Mouse (Mus musculus) limb, embryonic 13.5 days (tissue): ENCODE data around the gene Ankar. TPM values are rescaled to one million over a fixed set of nuclear protein-coding genes. Genes with fewer than 3 reads are reported as not detected.
A peak's percentile ranks its signal among the peaks of the same experiment; 100 is the strongest.

ENCODE experiments used
- ATAC-seq: fragments of 200-750 bp; cut with Nextera tagmentation; 2 replicates; pipeline ENCODE4 v1.8.0; 2017; ENCODE audit warnings: low read depth, moderate number of reproducible peaks, moderate TSS enrichment; ENCODE audit not compliant: low FRiP score
- H3K27ac ChIP-seq: fragments of 300-500 bp; sonication (generic); 2 replicates; pipeline ENCODE4 v1.5.1; 2015; ENCODE audit warnings: inconsistent platforms, mild to moderate bottlenecking, moderate library complexity
- H3K27me3 ChIP-seq: fragments of 300-500 bp; sonication (generic); 2 replicates; pipeline ENCODE4 v1.6.1; 2015; ENCODE audit warnings: mild to moderate bottlenecking, inconsistent platforms
- H3K36me3 ChIP-seq: fragments of 300-500 bp; sonication (generic); 2 replicates; pipeline ENCODE4 v1.6.1; 2015; ENCODE audit warnings: inconsistent platforms, mild to moderate bottlenecking, moderate library complexity
- H3K4me1 ChIP-seq: fragments of 300-500 bp; sonication (generic); 2 replicates; pipeline ENCODE4 v1.6.1; 2015; ENCODE audit warnings: inconsistent platforms
- H3K4me2 ChIP-seq: fragments of 300-500 bp; sonication (generic); replicated peaks from 2 replicates; pipeline ENCODE4 v1.6.1; 2015; ENCODE audit warnings: inconsistent platforms, mild to moderate bottlenecking, moderate library complexity
- H3K4me3 ChIP-seq: fragments of 300-500 bp; sonication (generic); 2 replicates; pipeline ENCODE4 v1.5.1; 2015; ENCODE audit warnings: moderate library complexity, mild to moderate bottlenecking, inconsistent platforms
- H3K9ac ChIP-seq: fragments of 300-500 bp; sonication (generic); 2 replicates; pipeline ENCODE4 v1.6.1; 2015; ENCODE audit warnings: mild to moderate bottlenecking, inconsistent platforms
- H3K9me3 ChIP-seq: fragments of 300-500 bp; sonication (generic); 2 replicates; pipeline ENCODE4 v1.6.1; 2016; ENCODE audit warnings: inconsistent platforms
- WGBS: fragments of 180-500 bp; shearing (Covaris S2); methylation state at CpG from one replicate; pipeline ENCODE4 v1.1.7; 2015; 5-methylcytosine and 5-hydroxymethylcytosine counted together
- polyA plus RNA-seq: library from polyadenylated mRNA; unstranded; fragments of >200 nt; fragmentation: Nextera tagmentation; extraction: Ambion mirVana; gene quantifications from 2 replicates; pipeline ENCODE4 v1.2.1, GENCODE M21; 2015

The Ankar gene
- not detected in 2 replicates for polyA plus RNA-seq

DNA sequence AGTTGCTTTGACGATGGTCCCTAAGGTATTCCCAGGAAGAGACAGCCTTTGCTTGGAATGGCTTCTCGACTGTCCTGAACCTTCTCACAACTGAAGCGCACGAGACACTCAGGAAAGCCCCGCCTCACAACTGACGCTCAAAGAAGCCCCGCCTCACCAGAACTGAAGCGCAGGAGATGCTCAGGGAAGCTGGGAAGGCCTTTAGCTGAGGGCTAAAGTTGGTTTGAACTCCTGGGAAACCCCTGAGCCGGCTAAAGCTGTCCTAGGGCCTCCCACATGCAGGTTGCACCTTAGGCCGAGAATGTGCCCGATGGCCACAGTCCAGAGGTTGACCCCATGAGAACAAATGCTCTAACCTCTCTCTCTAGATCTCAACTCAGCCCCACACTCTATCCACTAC is at the start of gene Ankar:
Gene Ankar (minus strand): TSS at position 101 of the 400 bp plus-strand sequence.
- WGBS: 83% methylated on average over 11 of the region's 11 CpGs
- no peaks in the 10 kb centered on the region for H3K27me3 ChIP-seq
- H3K4me3 ChIP-seq: no peak within 1 kb of the TSS
- H3K27ac ChIP-seq: no peak within 1 kb of the TSS
- H3K36me3 ChIP-seq: no peaks in the 10 kb centered on the region
- H3K4me2 ChIP-seq: no peak within 1 kb of the TSS
- no peaks in the 10 kb centered on the region for H3K4me1 ChIP-seq
- ATAC-seq: no peak
- no peak within 1 kb of the TSS for H3K9ac ChIP-seq
- H3K9me3 ChIP-seq: no peaks in the 10 kb centered on the region

DNA sequence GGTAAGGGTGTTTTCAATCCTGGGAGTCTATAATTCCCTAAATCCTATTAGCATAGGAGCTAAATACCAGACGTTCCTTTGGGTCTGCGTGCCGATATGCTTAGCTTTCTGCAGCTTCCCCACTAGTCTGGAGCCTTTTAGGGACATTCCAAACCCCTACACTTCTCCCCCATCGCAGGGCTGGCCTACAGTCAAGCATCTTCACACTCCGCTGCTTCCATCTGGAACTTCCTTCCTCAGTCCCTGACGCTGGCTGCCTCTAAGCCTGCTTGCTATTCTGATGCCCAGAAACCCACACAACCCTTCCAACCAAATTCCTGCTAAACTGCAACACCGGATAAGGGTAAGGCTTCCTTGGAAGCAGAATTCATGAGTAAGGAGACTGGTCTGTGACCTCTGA is 46.0 kb upstream of the Ankar start:
- WGBS: 77% methylated on average over 7 of the region's 7 CpGs
- H3K4me2 ChIP-seq: no peak overlapping the region
- peaks cover 12% of the 10 kb centered on the region for H3K4me1 ChIP-seq
- H3K27me3 ChIP-seq: no peaks in the 10 kb centered on the region
- H3K36me3 ChIP-seq: no peaks in the 10 kb centered on the region
- no peaks in the 10 kb centered on the region for H3K9me3 ChIP-seq
- H3K27ac ChIP-seq: no peak overlapping the region
- no peak; the same call in 1 of the 2 replicates for ATAC-seq
- no peak overlapping the region for H3K4me3 ChIP-seq
- no peak overlapping the region for H3K9ac ChIP-seq

DNA sequence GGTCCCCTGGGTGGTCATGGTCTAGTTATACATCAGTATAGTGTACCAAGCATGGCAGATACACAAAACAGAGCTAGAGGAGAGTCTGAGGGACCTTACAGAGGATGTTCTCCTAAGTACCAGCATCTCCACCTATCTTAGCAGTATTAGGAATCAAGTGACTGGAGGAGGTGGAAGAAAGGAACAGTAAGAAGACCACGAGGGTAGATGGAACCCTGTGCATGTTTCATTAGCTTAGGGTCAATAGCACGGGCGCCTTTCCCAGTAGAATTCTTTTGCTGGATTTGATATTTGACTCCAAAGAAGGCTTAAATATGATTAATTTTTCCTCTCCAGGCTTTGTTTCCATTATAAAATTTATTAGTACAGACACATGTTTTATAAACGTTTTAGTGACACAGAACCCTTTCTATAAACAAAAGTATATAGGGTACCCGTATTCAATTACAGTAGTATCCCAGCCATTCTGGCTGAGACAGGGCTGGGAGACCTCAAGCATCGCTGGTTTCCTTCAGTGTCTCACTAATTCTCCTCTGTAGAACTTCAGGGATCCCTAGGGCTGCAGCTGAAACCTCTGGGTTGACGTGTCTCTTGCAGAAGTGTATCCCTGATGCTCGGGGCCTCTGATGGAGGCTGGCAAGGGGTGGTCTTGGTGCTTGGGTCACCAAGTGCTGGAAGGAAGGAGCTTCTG is 44.6 kb upstream of the Ankar start:
- Histone ChIP-seq H3K36me3 (no peaks in the 10 kb centered on the region), H3K9me3 (no peaks in the 10 kb centered on the region), H3K27me3 (no peaks in the 10 kb centered on the region), H3K4me1 (peaks cover 9% of the 10 kb centered on the region), H3K4me2 (no peak overlapping the region), H3K9ac (no peak overlapping the region), H3K4me3 (no peak overlapping the region), H3K27ac (peak overlapping the region; percentile 16; the same call in 1 of the 2 replicates)
- WGBS: 57% methylated on average over 8 of the region's 8 CpGs
- no peak; the same call in 1 of the 2 replicates for ATAC-seq

DNA sequence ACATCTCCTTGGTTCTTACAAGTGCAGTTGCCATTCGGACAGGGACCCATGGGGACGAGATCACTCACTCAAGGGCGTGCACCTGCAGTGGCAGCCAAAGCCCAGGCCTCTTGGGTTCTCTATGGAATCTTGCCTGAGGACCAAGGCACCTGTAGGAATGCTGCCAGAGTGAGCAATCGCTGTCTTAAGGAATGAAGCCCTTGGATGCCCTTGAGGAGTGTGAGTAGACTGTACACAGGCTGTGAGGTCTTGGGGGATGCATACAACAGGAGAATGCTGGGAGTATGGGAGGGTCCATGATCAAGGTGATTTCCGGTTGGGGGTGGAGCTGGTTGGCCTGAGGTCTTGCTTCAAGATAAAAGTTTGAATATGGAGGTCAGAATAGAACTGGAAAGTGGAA is 41.0 kb upstream of the Ankar start:
- no peak for ATAC-seq
- no peak overlapping the region for H3K27ac ChIP-seq
- H3K4me1 ChIP-seq: peaks cover 31% of the 10 kb centered on the region
- H3K9me3 ChIP-seq: no peaks in the 10 kb centered on the region
- 86% methylated on average over 5 of the region's 5 CpGs for WGBS
- H3K4me3 ChIP-seq: no peak overlapping the region
- H3K36me3 ChIP-seq: no peaks in the 10 kb centered on the region
- H3K4me2 ChIP-seq: no peak overlapping the region
- H3K9ac ChIP-seq: no peak overlapping the region
- H3K27me3 ChIP-seq: no peaks in the 10 kb centered on the region

DNA sequence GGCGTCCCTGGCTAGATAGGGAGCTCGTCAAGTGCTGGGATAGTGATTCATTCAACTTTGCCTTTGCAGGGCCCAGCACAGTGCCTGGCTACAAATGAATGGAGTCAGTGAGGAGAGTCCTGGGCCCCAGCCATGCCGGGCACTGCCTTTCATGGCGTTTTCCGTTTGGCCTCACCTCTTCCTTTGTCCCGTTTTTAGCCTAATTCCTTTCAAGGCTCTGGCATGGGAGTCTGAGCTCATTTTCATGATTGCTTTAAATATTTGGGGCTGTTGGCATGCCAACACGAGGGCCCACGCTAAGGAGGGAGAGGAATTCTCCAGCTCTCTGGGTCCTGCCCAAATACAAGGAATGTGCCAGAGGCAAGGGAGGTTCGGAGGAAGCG is 39.3 kb upstream of the Ankar start:
- Histone ChIP-seq H3K36me3 (no peaks in the 10 kb centered on the region), H3K4me1 (peaks cover 32% of the 10 kb centered on the region), H3K27me3 (0 out of 2 replicates have a peak, but pooled peaks cover 2% of the 10 kb centered on the region), H3K4me2 (no peak overlapping the region), H3K27ac (0 out of 2 replicates have a peak overlapping the region, but pooled peaks have one; percentile 23), H3K4me3 (no peak overlapping the region), H3K9me3 (no peaks in the 10 kb centered on the region), H3K9ac (no peak overlapping the region)
- WGBS: 72% methylated on average over 10 of the region's 10 CpGs
- 0 out of 2 replicates have a peak, but pooled peaks have one; percentile 39 for ATAC-seq

DNA sequence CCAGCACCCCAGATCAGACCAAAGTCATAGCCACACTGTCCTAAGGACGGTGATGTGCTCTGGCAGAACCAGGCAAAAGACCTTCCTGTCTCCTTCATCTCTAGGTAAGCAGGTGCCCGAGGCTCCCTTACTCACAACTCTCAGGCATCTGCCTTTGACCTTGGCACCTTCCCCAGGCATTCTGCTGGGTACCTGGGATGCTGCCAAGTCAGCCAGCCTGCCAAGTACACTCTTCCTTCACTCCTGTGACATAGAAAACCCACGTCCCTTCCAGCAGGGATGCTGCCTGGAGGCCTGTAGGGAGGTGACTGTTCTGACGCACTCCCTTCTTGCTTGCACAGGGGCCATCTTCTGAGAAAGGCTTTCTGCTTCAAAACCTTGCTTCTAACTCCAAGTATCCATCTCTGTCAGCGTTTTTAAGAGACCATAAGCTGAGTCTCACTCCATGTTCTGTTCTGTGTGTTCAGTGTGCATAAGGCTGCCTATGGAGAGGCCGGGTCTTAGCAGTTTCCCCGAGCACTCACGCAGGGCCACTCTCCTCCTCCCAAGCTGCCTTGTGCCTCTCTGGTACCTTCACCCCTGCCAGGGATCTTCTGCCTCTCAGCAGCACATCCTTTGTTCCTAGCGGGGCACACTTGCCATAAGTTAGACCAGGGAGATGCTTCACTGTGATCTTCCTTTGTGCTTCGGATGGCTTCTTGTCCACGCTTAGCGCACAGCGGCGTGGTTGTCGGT is 38.7 kb upstream of the Ankar start:
- no peaks in the 10 kb centered on the region for H3K36me3 ChIP-seq
- H3K4me1 ChIP-seq: peaks cover 29% of the 10 kb centered on the region
- 83% methylated on average over 15 of the region's 15 CpGs for WGBS
- H3K4me2 ChIP-seq: no peak overlapping the region
- no peak for ATAC-seq
- H3K9ac ChIP-seq: no peak overlapping the region
- H3K9me3 ChIP-seq: no peaks in the 10 kb centered on the region
- 0 out of 2 replicates have a peak overlapping the region, but pooled peaks have one; percentile 23 for H3K27ac ChIP-seq
- no peak overlapping the region for H3K4me3 ChIP-seq
- 0 out of 2 replicates have a peak, but pooled peaks cover 2% of the 10 kb centered on the region for H3K27me3 ChIP-seq

DNA sequence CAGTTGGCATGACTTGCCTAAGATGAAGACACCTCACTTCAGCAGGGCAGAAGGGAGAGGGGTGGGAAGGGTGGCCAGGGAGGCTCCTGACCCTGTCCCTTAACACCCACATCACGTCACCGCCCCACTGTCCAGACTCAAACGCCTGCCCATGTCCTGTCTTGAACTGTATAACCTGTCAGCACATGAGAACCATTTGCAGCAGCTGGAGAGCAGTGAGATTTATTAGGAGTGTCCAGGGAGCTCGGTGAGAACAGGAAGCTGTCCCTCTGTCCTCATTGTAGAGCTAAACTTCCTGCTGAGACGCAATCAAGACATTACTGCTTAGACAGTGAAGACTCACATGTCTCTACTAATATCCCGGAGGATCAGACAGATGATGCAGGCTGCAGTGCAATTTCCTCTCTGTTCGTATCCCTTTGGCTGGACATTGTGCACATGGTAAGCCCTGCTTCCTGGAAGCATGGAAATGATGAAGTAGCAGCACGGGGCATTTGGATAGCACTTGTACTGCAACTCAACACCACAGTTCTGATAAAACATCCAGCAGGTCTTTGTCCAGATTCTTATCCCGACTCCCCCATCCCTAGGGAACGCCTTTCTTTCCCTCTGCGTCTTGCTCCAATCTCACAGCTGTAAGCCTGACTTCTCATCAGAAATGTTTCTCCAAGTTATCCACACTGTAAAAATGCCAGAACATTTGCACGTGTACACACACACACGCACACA is 36.2 kb upstream of the Ankar start:
- Histone ChIP-seq H3K27ac (no peak overlapping the region), H3K4me2 (no peak overlapping the region; the same call in 1 of the 2 replicates), H3K36me3 (no peaks in the 10 kb centered on the region), H3K9ac (no peak overlapping the region), H3K9me3 (no peaks in the 10 kb centered on the region), H3K27me3 (peaks cover 2% of the 10 kb centered on the region; the same call in 1 of the 2 replicates), H3K4me1 (peaks cover 29% of the 10 kb centered on the region), H3K4me3 (no peak overlapping the region)
- ATAC-seq: no peak
- WGBS: 35% methylated on average over 13 of the region's 13 CpGs

DNA sequence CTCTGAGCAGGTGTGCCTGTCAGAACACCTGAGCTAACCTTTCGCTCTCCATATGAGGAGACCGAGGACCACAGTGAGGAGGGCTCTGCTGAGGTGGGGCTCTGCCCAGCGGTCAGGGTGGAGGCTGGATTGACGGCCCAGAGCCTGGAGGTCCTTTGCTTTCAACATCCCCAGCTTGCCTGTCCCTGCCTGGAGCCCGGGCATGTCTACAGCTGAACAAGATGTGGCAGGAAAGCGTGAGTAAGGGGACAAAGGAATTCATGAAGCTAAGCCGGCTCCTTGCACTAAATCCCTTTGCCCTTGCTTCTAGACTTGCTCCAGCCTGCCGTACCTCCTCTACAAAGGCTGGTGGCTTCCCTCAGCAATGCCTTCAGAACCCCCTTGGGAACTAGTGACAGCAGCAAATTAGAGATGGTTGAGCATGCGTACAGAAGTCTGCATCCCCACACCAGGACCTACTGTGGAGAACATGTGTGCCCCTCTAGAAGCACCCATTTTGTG is 32.9 kb upstream of the Ankar start:
- Histone ChIP-seq H3K9me3 (no peaks in the 10 kb centered on the region), H3K4me3 (no peak overlapping the region), H3K27me3 (peaks cover 2% of the 10 kb centered on the region; the same call in 1 of the 2 replicates), H3K36me3 (no peaks in the 10 kb centered on the region), H3K9ac (no peak overlapping the region), H3K4me2 (no peak overlapping the region), H3K4me1 (peaks cover 43% of the 10 kb centered on the region), H3K27ac (no peak overlapping the region)
- WGBS: 81% methylated on average over 9 of the region's 9 CpGs
- no peak for ATAC-seq

DNA sequence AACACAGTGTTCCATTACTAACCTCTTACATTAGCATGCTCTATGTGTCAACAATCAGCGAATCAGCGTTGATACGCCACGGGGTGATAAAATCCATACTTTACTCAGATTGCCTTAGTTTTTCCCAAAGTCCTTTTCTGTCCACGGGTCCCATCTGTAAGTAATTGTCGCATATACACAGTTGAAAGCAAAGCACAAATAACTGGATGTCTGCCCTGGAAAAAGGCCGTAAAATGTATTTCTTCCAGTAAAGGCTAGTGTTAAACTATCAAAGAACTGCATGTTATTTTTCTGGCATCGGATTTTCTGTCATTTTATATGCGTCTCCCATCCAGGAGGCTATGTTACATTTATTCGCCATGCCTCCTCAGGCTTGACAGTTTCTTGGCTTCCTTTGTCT is 29.7 kb upstream of the Ankar start:
- 0 out of 2 replicates have a peak, but pooled peaks have one; percentile 21 for ATAC-seq
- Histone ChIP-seq H3K27ac (peak overlapping the region; percentile 55; the same call in 1 of the 2 replicates), H3K4me2 (no peak overlapping the region), H3K4me3 (no peak overlapping the region), H3K36me3 (no peaks in the 10 kb centered on the region), H3K9me3 (no peaks in the 10 kb centered on the region), H3K9ac (no peak overlapping the region), H3K4me1 (peaks cover 31% of the 10 kb centered on the region), H3K27me3 (no peaks in the 10 kb centered on the region; the same call in 1 of the 2 replicates)
- WGBS: 26% methylated on average over 10 of the region's 10 CpGs

DNA sequence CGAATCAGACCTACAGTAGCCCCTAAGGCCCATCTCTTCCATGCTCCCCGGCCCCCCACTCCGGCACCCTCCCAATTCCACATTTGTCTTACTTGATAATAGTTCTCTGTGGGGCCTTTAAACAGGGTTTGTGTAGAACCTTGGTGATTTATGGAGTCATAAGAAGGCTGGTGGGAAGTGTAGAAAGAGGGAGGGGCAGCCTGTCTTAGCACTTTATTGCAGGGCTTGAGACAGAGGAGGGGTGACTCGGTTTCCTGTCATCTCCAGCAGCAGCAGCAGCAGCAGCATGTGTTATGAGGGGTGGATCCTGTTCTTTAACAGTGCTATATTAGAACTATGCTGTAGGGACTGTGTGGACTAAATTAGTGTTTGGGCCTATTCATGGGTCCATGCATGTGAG is 28.4 kb upstream of the Ankar start:
- ATAC-seq: peak; percentile 25; the same call in 1 of the 2 replicates
- H3K27me3 ChIP-seq: no peaks in the 10 kb centered on the region; the same call in 1 of the 2 replicates
- WGBS: 26% methylated on average over 4 of the region's 4 CpGs
- no peak overlapping the region for H3K9ac ChIP-seq
- peak overlapping the region; percentile 49; the same call in 1 of the 2 replicates for H3K27ac ChIP-seq
- no peak overlapping the region for H3K4me2 ChIP-seq
- peaks cover 31% of the 10 kb centered on the region for H3K4me1 ChIP-seq
- no peak overlapping the region for H3K4me3 ChIP-seq
- H3K9me3 ChIP-seq: no peaks in the 10 kb centered on the region
- H3K36me3 ChIP-seq: no peaks in the 10 kb centered on the region

DNA sequence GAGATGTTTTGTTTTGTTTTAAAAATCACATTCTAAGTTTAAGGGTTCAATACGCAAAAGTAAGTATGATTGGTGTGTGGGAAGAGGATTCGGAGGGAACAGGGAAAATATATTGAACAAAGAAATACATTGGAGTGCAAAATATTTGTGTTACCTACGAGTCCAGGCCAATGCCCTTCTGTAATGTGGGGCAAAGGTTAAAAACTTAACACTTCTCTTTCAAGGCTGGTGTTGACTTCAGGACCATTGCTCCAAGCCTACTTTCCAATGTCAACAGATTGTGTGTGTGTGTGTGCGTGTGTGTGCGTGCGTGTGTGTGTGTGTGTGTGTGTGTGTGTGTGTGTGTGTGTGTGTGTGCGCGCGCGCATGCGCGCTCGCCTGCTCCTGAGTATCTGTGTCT is 25.6 kb upstream of the Ankar start:
- no peak overlapping the region for H3K4me3 ChIP-seq
- WGBS: 90% methylated on average over 13 of the region's 13 CpGs
- H3K9ac ChIP-seq: no peak overlapping the region
- H3K9me3 ChIP-seq: no peaks in the 10 kb centered on the region
- no peak overlapping the region for H3K4me2 ChIP-seq
- ATAC-seq: no peak
- no peaks in the 10 kb centered on the region for H3K27me3 ChIP-seq
- H3K36me3 ChIP-seq: no peaks in the 10 kb centered on the region
- H3K27ac ChIP-seq: no peak overlapping the region
- H3K4me1 ChIP-seq: peaks cover 30% of the 10 kb centered on the region
